Mouse (Mus musculus) liver, adult 2 months (tissue): ENCODE measurements around the gene Nap1l5.

ENCODE experiments used
- CTCF ChIP-seq: fragments of 200-500 bp; IDR thresholded peaks from 2 replicates; pipeline ENCODE4 v1.5.1; 2011; ENCODE audit warnings: low read depth, low read length, control low read depth
- POLR2A ChIP-seq: fragments of 200-500 bp; IDR thresholded peaks from 2 replicates; pipeline ENCODE4 v1.6.1; 2011; ENCODE audit warnings: low read length, control low read depth; ENCODE audit not compliant: insufficient read depth; ENCODE audit errors: extremely low read depth

DNA sequence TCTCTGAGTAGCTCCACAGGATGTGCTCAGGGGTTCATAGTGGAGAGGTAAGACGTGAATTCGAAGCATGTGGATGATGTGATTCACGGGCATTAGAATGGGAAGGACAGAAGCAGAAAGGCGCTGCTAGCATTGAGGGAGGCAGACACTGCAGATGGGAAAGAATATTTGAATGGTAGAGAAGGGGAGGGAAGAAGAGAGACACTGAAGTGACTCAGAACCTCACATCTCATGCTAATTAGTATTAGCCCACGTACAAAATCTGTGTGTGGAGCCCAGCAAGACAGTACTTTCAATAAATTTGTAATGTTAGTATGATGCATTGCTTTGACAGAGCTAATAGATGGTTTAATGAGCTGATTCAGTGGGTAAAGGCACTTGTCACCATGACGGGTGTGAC, 13.9 kb upstream of the Nap1l5 start:
- TF ChIP-seq CTCF (no peak), POLR2A (no peak)
